Mouse (Mus musculus): ENCODE measurements around the gene Med18.

Gene Med18

GRCm38 (mm10) chr4:132463430-132464254, at the start of gene Med18:
Gene Med18 (minus strand): TSS chr4:132463921.
- peak; percentile 16; the same call in 1 of the 2 replicates for TF ChIP-seq GATA4 (IDR thresholded peaks at IDR 0.05; ENCODE audit: insufficient replicate concordance, low read length)

GRCm38 (mm10) chr4:132512080-132512479, 48.4 kb upstream of the Med18 start:
- TF ChIP-seq GATA4 (IDR thresholded peaks at IDR 0.05; ENCODE audit: insufficient replicate concordance, low read length), result no peak

- TF ChIP-seq GATA4 (IDR thresholded peaks at IDR 0.05; ENCODE audit: insufficient replicate concordance, low read length), result no peak
Observed at GRCm38 (mm10) chr4:132510352-132510798, 46.7 kb upstream of the Med18 start, which contains the start of gene Sesn2. Gene Sesn2 (minus strand): TSS chr4:132510501.

- TF ChIP-seq GATA4 (IDR thresholded peaks at IDR 0.05; ENCODE audit: insufficient replicate concordance, low read length), result no peak
Observed at GRCm38 (mm10) chr4:132509621-132510296, 46.0 kb upstream of the Med18 start.

- no peak for TF ChIP-seq GATA4 (IDR thresholded peaks at IDR 0.05; ENCODE audit: insufficient replicate concordance, low read length)
Observed at GRCm38 (mm10) chr4:132507210-132507609, 43.5 kb upstream of the Med18 start.

- TF ChIP-seq GATA4 (IDR thresholded peaks at IDR 0.05; ENCODE audit: insufficient replicate concordance, low read length), result no peak
Observed at GRCm38 (mm10) chr4:132506250-132506649, 42.5 kb upstream of the Med18 start.

- TF ChIP-seq GATA4 (IDR thresholded peaks at IDR 0.05; ENCODE audit: insufficient replicate concordance, low read length), result no peak
Observed at GRCm38 (mm10) chr4:132505800-132506199, 42.1 kb upstream of the Med18 start.

- TF ChIP-seq GATA4 (IDR thresholded peaks at IDR 0.05; ENCODE audit: insufficient replicate concordance, low read length), result 0 out of 2 replicates have a peak, but pooled peaks have one; percentile 14
Observed at GRCm38 (mm10) chr4:132505034-132505738, 41.5 kb upstream of the Med18 start.

- TF ChIP-seq GATA4 (IDR thresholded peaks at IDR 0.05; ENCODE audit: insufficient replicate concordance, low read length), result no peak
Observed at GRCm38 (mm10) chr4:132503344-132503743, 39.6 kb upstream of the Med18 start.

- TF ChIP-seq GATA4 (IDR thresholded peaks at IDR 0.05; ENCODE audit: insufficient replicate concordance, low read length), result no peak
Observed at GRCm38 (mm10) chr4:132501639-132502038, 37.9 kb upstream of the Med18 start.

- no peak for TF ChIP-seq GATA4 (IDR thresholded peaks at IDR 0.05; ENCODE audit: insufficient replicate concordance, low read length)
Observed at GRCm38 (mm10) chr4:132494271-132494918, 30.7 kb upstream of the Med18 start.

- TF ChIP-seq GATA4 (IDR thresholded peaks at IDR 0.05; ENCODE audit: insufficient replicate concordance, low read length), result no peak
Observed at GRCm38 (mm10) chr4:132492178-132493060, 28.7 kb upstream of the Med18 start.

GRCm38 (mm10) chr4:132491748-132492147, 28.0 kb upstream of the Med18 start:
- peak; percentile 36; the same call in 1 of the 2 replicates for TF ChIP-seq GATA4 (IDR thresholded peaks at IDR 0.05; ENCODE audit: insufficient replicate concordance, low read length)

- TF ChIP-seq GATA4 (IDR thresholded peaks at IDR 0.05; ENCODE audit: insufficient replicate concordance, low read length), result no peak
Observed at GRCm38 (mm10) chr4:132491057-132491456, 27.3 kb upstream of the Med18 start.
